Mouse (Mus musculus) MEL (cell line): ENCODE measurements around the gene Obp2b. TPM values are rescaled to one million over a fixed set of nuclear protein-coding genes. Genes with fewer than 3 reads are reported as not detected.

Source experiments
- DNase-seq: peaks from one replicate; pipeline ENCODE4 v3.0.0; 2011; ENCODE audit warnings: low read depth, low spot score
- H3K27ac ChIP-seq: 2 replicates; pipeline ENCODE4 v1.5.1; 2012; ENCODE audit warnings: low read depth, mild to moderate bottlenecking, control low read depth, low read length, moderate library complexity; ENCODE audit not compliant: control insufficient read depth
- H3K27me3 ChIP-seq, 2 experiments: fragments of 150-350 bp in 1 of 2; sonication (generic) in 1 of 2; 2 replicates each; pipeline ENCODE4 v1.6.1; 2012; ENCODE audit warnings: low read length in 2 of 2, mild to moderate bottlenecking in 2 of 2, improper control_type of control experiment in 1 of 2, moderate library complexity in 1 of 2; ENCODE audit not compliant: insufficient read depth in 2 of 2, control insufficient read depth in 1 of 2
- H3K36me3 ChIP-seq, 2 experiments: 2 replicates each; pipeline ENCODE4 v1.6.1; 2012 to 2014; ENCODE audit warnings: low read length in 2 of 2, improper control_type of control experiment in 1 of 2, inconsistent platforms in 1 of 2, mild to moderate bottlenecking in 1 of 2; ENCODE audit not compliant: insufficient read depth in 2 of 2, control insufficient read depth in 1 of 2
- H3K4me1 ChIP-seq, 2 experiments: fragments of 150-350 bp in 1 of 2; sonication (generic) in 1 of 2; 2 replicates each; pipeline ENCODE4 v1.6.1; 2012; ENCODE audit warnings: low read length in 2 of 2, improper control_type of control experiment in 1 of 2, mild to moderate bottlenecking in 1 of 2; ENCODE audit not compliant: insufficient read depth in 2 of 2, control insufficient read depth in 1 of 2
- H3K4me3 ChIP-seq, 2 experiments: fragments of 150-350 bp in 1 of 2; sonication (generic) in 1 of 2; 2 replicates each; pipeline ENCODE4 v1.5.1; 2012; ENCODE audit warnings: low read depth in 2 of 2, low read length in 2 of 2, mild to moderate bottlenecking in 2 of 2, moderate library complexity in 2 of 2, control low read depth in 1 of 2, improper control_type of control experiment in 1 of 2; ENCODE audit not compliant: control insufficient read depth in 1 of 2, insufficient read depth in 1 of 2
- H3K79me2 ChIP-seq: 2 replicates; pipeline ENCODE4 v1.6.1; 2012; ENCODE audit warnings: mild to moderate bottlenecking, low read length, moderate library complexity; ENCODE audit not compliant: control insufficient read depth, poor library complexity, insufficient read depth
- H3K9ac ChIP-seq: 2 replicates; pipeline ENCODE4 v1.6.1; 2012; ENCODE audit warnings: low read depth, mild to moderate bottlenecking, control low read depth, low read length, moderate library complexity; ENCODE audit not compliant: control insufficient read depth, poor library complexity, severe bottlenecking
- H3K9me3 ChIP-seq: fragments of 150-350 bp; sonication (generic); replicated peaks from 2 replicates; pipeline ENCODE4 v1.6.1; 2012; ENCODE audit warnings: mild to moderate bottlenecking, low read length, improper control_type of control experiment, moderate library complexity; ENCODE audit not compliant: insufficient read depth
- CHD2 ChIP-seq: IDR thresholded peaks from 2 replicates; pipeline ENCODE4 v1.6.1; 2011; ENCODE audit warnings: low read length, improper control_type of control experiment
- CTCF ChIP-seq, 3 experiments: IDR thresholded peaks in 2 of 3; conservative IDR thresholded peaks in 1 of 3; 2 replicates each; pipeline ENCODE4 v1.5.1; 2011 to 2012; ENCODE audit warnings: low read length in 3 of 3, low read depth in 2 of 3, mild to moderate bottlenecking in 2 of 3, improper control_type of control experiment in 1 of 3, inconsistent platforms in 1 of 3, mixed read lengths in 1 of 3, moderate library complexity in 1 of 3; ENCODE audit not compliant: control insufficient read depth in 1 of 3, insufficient read depth in 1 of 3, poor library complexity in 1 of 3, severe bottlenecking in 1 of 3
- E2F4 ChIP-seq: IDR thresholded peaks from 2 replicates; pipeline ENCODE4 v1.6.1; 2011; ENCODE audit warnings: low read depth, low read length, improper control_type of control experiment, borderline replicate concordance
- EP300 ChIP-seq, 2 experiments: IDR thresholded peaks; 2 replicates each; pipeline ENCODE4 v1.6.1; 2011; ENCODE audit warnings: improper control_type of control experiment in 2 of 2, low read length in 2 of 2, low read depth in 1 of 2, mild to moderate bottlenecking in 1 of 2
- ETS1 ChIP-seq: IDR thresholded peaks from 2 replicates; pipeline ENCODE4 v1.6.1; 2012; ENCODE audit warnings: low read depth, mild to moderate bottlenecking, inconsistent platforms, low read length, improper control_type of control experiment, moderate library complexity
- HCFC1 ChIP-seq: IDR thresholded peaks from 2 replicates; pipeline ENCODE4 v1.6.1; 2012; ENCODE audit warnings: low read depth, mild to moderate bottlenecking, inconsistent platforms, low read length, improper control_type of control experiment, moderate library complexity
- MAX ChIP-seq: IDR thresholded peaks from 2 replicates; pipeline ENCODE4 v1.6.1; 2011; ENCODE audit warnings: low read length, improper control_type of control experiment
- MAZ ChIP-seq: IDR thresholded peaks from 2 replicates; pipeline ENCODE4 v1.6.1; 2012; ENCODE audit warnings: low read depth, mild to moderate bottlenecking, inconsistent platforms, low read length, improper control_type of control experiment
- MXI1 ChIP-seq: IDR thresholded peaks from 2 replicates; pipeline ENCODE4 v1.6.1; 2011; ENCODE audit warnings: mild to moderate bottlenecking, low read depth, low read length, improper control_type of control experiment
- MYB ChIP-seq: IDR thresholded peaks from 2 replicates; pipeline ENCODE4 v1.6.1; 2011; ENCODE audit warnings: mild to moderate bottlenecking, low read depth, low read length, improper control_type of control experiment
- MYC ChIP-seq: IDR thresholded peaks from 2 replicates; pipeline ENCODE4 v1.6.1; 2011; ENCODE audit warnings: low read depth, mild to moderate bottlenecking, low read length, improper control_type of control experiment, moderate library complexity
- NRF1 ChIP-seq: IDR thresholded peaks from 2 replicates; pipeline ENCODE4 v1.6.1; 2014; ENCODE audit warnings: low read depth, mild to moderate bottlenecking, inconsistent platforms, low read length, improper control_type of control experiment, moderate library complexity; ENCODE audit not compliant: poor library complexity, insufficient read depth, severe bottlenecking
- POLR2A ChIP-seq, 2 experiments: IDR thresholded peaks; 2 replicates each; pipeline ENCODE4 v1.6.1; 2011 to 2012; ENCODE audit warnings: low read length in 2 of 2, mild to moderate bottlenecking in 2 of 2, control low read depth in 1 of 2, improper control_type of control experiment in 1 of 2, low read depth in 1 of 2, moderate library complexity in 1 of 2; ENCODE audit not compliant: control insufficient read depth in 1 of 2, insufficient read depth in 1 of 2, poor library complexity in 1 of 2
- POLR2AphosphoS2 ChIP-seq: IDR thresholded peaks from 2 replicates; pipeline ENCODE4 v1.6.1; 2011; ENCODE audit warnings: low read length, improper control_type of control experiment
- POLR2AphosphoS5 ChIP-seq: IDR thresholded peaks from 2 replicates; pipeline ENCODE4 v1.6.1; 2012; ENCODE audit warnings: low read depth, borderline replicate concordance, mild to moderate bottlenecking, inconsistent platforms, low read length, moderate library complexity, mixed read lengths
- RAD21 ChIP-seq: IDR thresholded peaks from 2 replicates; pipeline ENCODE4 v1.6.1; 2011; ENCODE audit warnings: mild to moderate bottlenecking, low read depth, low read length, improper control_type of control experiment
- RCOR1 ChIP-seq: IDR thresholded peaks from 2 replicates; pipeline ENCODE4 v1.6.1; 2012; ENCODE audit warnings: low read depth, mild to moderate bottlenecking, inconsistent platforms, low read length, improper control_type of control experiment
- SMC3 ChIP-seq: IDR thresholded peaks from 2 replicates; pipeline ENCODE4 v1.6.1; 2011; ENCODE audit warnings: low read depth, low read length, improper control_type of control experiment
- TAL1 ChIP-seq: IDR thresholded peaks from 2 replicates; pipeline ENCODE4 v1.6.1; 2012; ENCODE audit warnings: mild to moderate bottlenecking, inconsistent platforms, low read length, moderate library complexity, mixed read lengths
- TCF12 ChIP-seq: IDR thresholded peaks from 2 replicates; pipeline ENCODE4 v1.6.1; 2014; ENCODE audit warnings: low read depth, mild to moderate bottlenecking, inconsistent platforms, low read length, improper control_type of control experiment, moderate library complexity
- USF1 ChIP-seq: IDR thresholded peaks from 2 replicates; pipeline ENCODE4 v1.6.1; 2014; ENCODE audit warnings: low read depth, mild to moderate bottlenecking, inconsistent platforms, low read length, improper control_type of control experiment, moderate library complexity
- USF2 ChIP-seq, 2 experiments: IDR thresholded peaks; 2 replicates each; pipeline ENCODE4 v1.6.1; 2011 to 2012; ENCODE audit warnings: improper control_type of control experiment in 2 of 2, low read length in 2 of 2, borderline replicate concordance in 1 of 2, inconsistent platforms in 1 of 2, low read depth in 1 of 2, mild to moderate bottlenecking in 1 of 2; ENCODE audit not compliant: insufficient read depth in 1 of 2
- ZC3H11A ChIP-seq: IDR thresholded peaks from 2 replicates; pipeline ENCODE4 v1.6.1; 2012; ENCODE audit warnings: low read depth, mild to moderate bottlenecking, inconsistent platforms, low read length, improper control_type of control experiment
- ZKSCAN1 ChIP-seq: IDR thresholded peaks from 2 replicates; pipeline ENCODE4 v1.6.1; 2012; ENCODE audit warnings: low read depth, mild to moderate bottlenecking, inconsistent platforms, low read length, improper control_type of control experiment, moderate library complexity
- ZMIZ1 ChIP-seq: IDR thresholded peaks from 2 replicates; pipeline ENCODE4 v1.6.1; 2012; ENCODE audit warnings: low read depth, mild to moderate bottlenecking, inconsistent platforms, low read length, improper control_type of control experiment, moderate library complexity
- ZNF384 ChIP-seq: IDR thresholded peaks from 2 replicates; pipeline ENCODE4 v1.6.1; 2012; ENCODE audit warnings: low read depth, mild to moderate bottlenecking, inconsistent platforms, low read length, improper control_type of control experiment
- polyA plus RNA-seq, 2 experiments: library from polyadenylated mRNA; stranded (reverse) in 1 of 2; unstranded in 1 of 2; fragments of >175 nt in 1 of 2; fragments of >200 nt in 1 of 2; gene quantifications; 2 replicates each; pipeline versions ENCODE4 v1.2.1 to v1.2.4; 2012; ENCODE audit warnings: low replicate concordance in 2 of 2, low read depth in 1 of 2; ENCODE audit not compliant: insufficient read length in 2 of 2, insufficient read depth in 1 of 2, missing spikeins in 1 of 2
- total RNA-seq: library from RNA; depleted of rRNA; stranded (reverse); fragments of 300-350 nt; gene quantifications from 2 replicates; pipeline ENCODE4 v1.2.3, GENCODE M21; 2012

The Obp2b gene
- total and polyA plus RNA-seq, 3 experiments: not detected

DNA sequence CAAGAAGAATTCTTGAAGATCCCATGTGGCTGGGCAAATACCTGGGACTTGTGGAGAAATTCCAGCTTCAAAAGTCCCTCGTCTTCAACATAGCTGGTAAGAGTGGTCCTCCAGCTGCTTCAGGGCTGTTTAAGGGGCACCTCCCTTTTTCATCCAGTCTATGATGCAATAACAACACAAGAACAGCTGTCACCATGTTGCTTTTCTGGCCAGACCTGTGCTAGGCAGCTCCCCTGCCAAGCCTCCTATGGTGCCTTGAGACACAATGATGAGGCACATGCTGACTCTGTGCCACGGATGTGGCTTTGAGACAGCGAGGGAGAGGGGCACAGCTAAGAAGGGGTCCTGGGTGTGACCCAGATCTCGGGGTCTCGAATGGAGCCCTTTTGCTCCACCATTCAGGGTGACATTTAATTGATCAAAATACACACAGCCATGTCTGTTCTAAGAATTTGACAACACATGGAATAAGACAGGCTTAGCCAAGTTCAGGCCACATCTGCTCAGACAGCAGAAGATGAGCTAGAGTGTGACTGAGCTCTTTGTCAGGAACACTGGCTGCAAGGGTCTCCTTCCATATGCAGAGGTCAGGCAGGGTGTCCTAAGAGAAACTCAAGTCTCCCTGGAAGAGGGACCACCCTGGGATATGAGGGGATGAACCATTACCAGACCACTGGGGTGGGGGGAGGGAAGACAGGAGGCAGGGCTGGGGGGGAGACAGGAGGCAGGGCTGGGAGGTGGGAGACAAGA, 48.9 kb downstream of the Obp2b start:
- no peak overlapping the region for H3K4me3 ChIP-seq
- H3K27ac ChIP-seq: no peak overlapping the region
- peaks cover 0 to 4% of the 10 kb centered on the region in 2 experiments; a peak in 1 of 4 replicates for H3K4me1 ChIP-seq
- no peak overlapping the region for H3K9ac ChIP-seq
- DNase-seq: no peak
- H3K27me3 ChIP-seq: 0 out of 4 replicates have a peak, but pooled peaks cover 0 to 3% of the 10 kb centered on the region in 2 experiments
- H3K9me3 ChIP-seq: no peaks in the 10 kb centered on the region
- TF ChIP-seq CTCF (IDR thresholded peaks at IDR 0.05 in 2 of 3, conservative IDR thresholded peaks at IDR 0.05 in 1 of 3; ENCODE audit: control insufficient read depth in 1 of 3, insufficient read depth in 1 of 3, low read depth in 2 of 3, low read length in 3 of 3, poor library complexity in 1 of 3, severe bottlenecking in 1 of 3) (no peak), MYB (no peak), MAZ (no peak), TAL1 (no peak), ETS1 (no peak), MAX (no peak), POLR2A (IDR thresholded peaks at IDR 0.05; ENCODE audit: control insufficient read depth in 1 of 2, insufficient read depth in 1 of 2, low read depth in 1 of 2, low read length in 2 of 2, poor library complexity in 1 of 2) (no peak), MXI1 (no peak), POLR2AphosphoS5 (no peak), RCOR1 (no peak), SMC3 (no peak), HCFC1 (no peak), NRF1 (no peak), ZMIZ1 (no peak), CHD2 (no peak), ZKSCAN1 (no peak), ZNF384 (no peak)
- no peaks in the 10 kb centered on the region for H3K79me2 ChIP-seq
- no peaks in the 10 kb centered on the region for H3K36me3 ChIP-seq

DNA sequence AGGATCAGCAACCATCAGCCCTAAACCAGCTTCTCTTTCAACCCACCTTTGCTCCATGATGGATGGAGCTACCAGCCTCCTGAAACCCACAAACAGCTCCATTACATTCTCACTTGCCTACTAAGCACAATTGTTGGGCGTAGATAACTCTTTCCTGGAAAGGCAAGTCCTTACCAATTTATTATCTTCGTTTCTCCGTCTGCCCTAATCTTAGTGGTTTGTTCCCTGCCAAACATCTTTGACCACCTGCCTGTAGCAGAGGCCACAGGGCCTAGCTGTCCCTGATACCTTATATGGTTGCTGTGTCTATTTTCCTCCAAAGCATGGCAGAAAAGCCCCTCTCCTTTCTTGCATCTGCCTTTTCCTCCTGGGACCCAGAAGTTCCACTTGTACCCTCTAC, 52.3 kb downstream of the Obp2b start:
- TF ChIP-seq CTCF (IDR thresholded peaks at IDR 0.05 in 2 of 3, conservative IDR thresholded peaks at IDR 0.05 in 1 of 3; ENCODE audit: control insufficient read depth in 1 of 3, insufficient read depth in 1 of 3, low read depth in 2 of 3, low read length in 3 of 3, poor library complexity in 1 of 3, severe bottlenecking in 1 of 3) (no peak), POLR2A (IDR thresholded peaks at IDR 0.05; ENCODE audit: control insufficient read depth in 1 of 2, insufficient read depth in 1 of 2, low read depth in 1 of 2, low read length in 2 of 2, poor library complexity in 1 of 2) (no peak), TCF12 (no peak), ETS1 (no peak), E2F4 (no peak), RAD21 (no peak), TAL1 (no peak), EP300 (IDR thresholded peaks at IDR 0.05; ENCODE audit: low read depth in 1 of 2, low read length in 2 of 2) (no peak), POLR2AphosphoS2 (no peak), POLR2AphosphoS5 (no peak), MYC (no peak), ZNF384 (no peak), ZKSCAN1 (no peak), USF1 (no peak), USF2 (IDR thresholded peaks at IDR 0.05; ENCODE audit: borderline replicate concordance in 1 of 2, insufficient read depth in 1 of 2, low read depth in 1 of 2, low read length in 2 of 2) (no peak), ZC3H11A (no peak)
- Histone ChIP-seq H3K4me1 (peaks cover 0 to 4% of the 10 kb centered on the region in 2 experiments; a peak in 1 of 4 replicates), H3K9me3 (no peaks in the 10 kb centered on the region), H3K27me3 (peaks cover 0 to 3% of the 10 kb centered on the region in 2 experiments; a peak in 1 of 4 replicates), H3K9ac (no peak overlapping the region), H3K27ac (no peak overlapping the region), H3K79me2 (no peaks in the 10 kb centered on the region), H3K4me3 (no peak overlapping the region), H3K36me3 (no peaks in the 10 kb centered on the region)
- peak; percentile 4 for DNase-seq
